Mouse (Mus musculus) E14TG2a.4 (cell line): Measurements from ENCODE around the gene Calhm3.

ENCODE experiments used
- CTCF ChIP-seq: conservative IDR thresholded peaks from 2 replicates; pipeline ENCODE4 v1.5.1; 2014; ENCODE audit warnings: low read length
- NANOG ChIP-seq: IDR thresholded peaks from 2 replicates; pipeline ENCODE4 v1.6.1; 2014; ENCODE audit warnings: borderline replicate concordance, low read length, mixed read lengths

GRCm38 (mm10) chr19:47121054-47121453, 36.5 kb downstream of the Calhm3 start:
- TF ChIP-seq CTCF (peak; percentile 69), NANOG (no peak)
